Comparison of ENCODE assay signal across 9 mouse cellular contexts in the genomic region with DNA sequence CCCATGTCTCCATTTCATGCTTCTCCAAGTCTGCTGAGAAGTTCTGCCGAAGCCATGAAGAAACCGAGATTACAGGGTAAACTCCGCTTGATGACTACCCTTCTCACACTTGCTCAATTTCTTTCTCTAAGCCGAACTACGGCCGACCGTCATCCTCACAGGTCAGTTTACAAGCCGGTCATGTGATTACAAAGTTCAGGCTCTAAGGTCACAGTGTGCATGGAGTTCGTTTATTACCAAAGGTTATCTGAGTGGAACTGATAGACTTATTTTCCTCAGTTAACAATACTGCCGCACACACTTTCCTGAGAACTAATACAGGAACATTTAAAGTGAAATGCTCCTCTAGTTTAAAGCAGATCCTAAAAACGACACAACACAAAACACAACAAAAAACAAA.
DNase-seq lines count a peak whose midpoint lies in the region; ATAC-seq and TF ChIP-seq lines count a peak whose summit lies in the region.
"Had no signal": no experiment of that assay in that cellular context is flagged by ENCODE, and none has a peak within 500 bp of the region (broad histone marks: within the 10 kb centered on the region; RNA-seq: fewer than 3 reads in every experiment).

No protein-coding gene starts in this region.

- peak overlapping the region; percentile 12; the same call in 1 of the 2 replicates for H3K4me2 ChIP-seq in heart, postnatal 0 days (ENCODE audit: low read depth, low read length)
- H3K4me2 ChIP-seq in liver, postnatal 0 days (ENCODE audit: low read depth, low read length), result peak overlapping the region; percentile 34
- H3K4me2 ChIP-seq: forebrain, embryonic 13.5 days had no signal

- 0 out of 2 replicates have a peak, but pooled peaks cover 3% of the 10 kb centered on the region for H3K4me1 ChIP-seq in heart, postnatal 0 days (ENCODE audit: control insufficient read depth, insufficient read depth)
- H3K4me1 ChIP-seq in brown adipose tissue, adult 24 weeks (ENCODE audit: control insufficient read depth, insufficient read depth, insufficient read length, low read length), result no peaks in the 10 kb centered on the region
- peaks cover 3% of the 10 kb centered on the region; the same call in 1 of the 2 replicates for H3K4me1 ChIP-seq in liver, postnatal 0 days (ENCODE audit: insufficient read depth)

- ATAC-seq in heart, postnatal 0 days (ENCODE audit: insufficient read depth, low read depth), result no peak
- ATAC-seq in liver, postnatal 0 days, result peak; percentile 96
- ATAC-seq: forebrain, embryonic 13.5 days had no signal

- no peak for TF ChIP-seq EP300 in heart, postnatal 0 days (IDR thresholded peaks at IDR 0.05; ENCODE audit: low read depth)
- TF ChIP-seq EP300 in liver, postnatal 0 days (IDR thresholded peaks at IDR 0.05; ENCODE audit: low read depth), result peak; percentile 52; the same call in 1 of the 2 replicates

- H3K4me3 ChIP-seq in heart, postnatal 0 days (ENCODE audit: low read depth, low read length), result no peak overlapping the region
- H3K4me3 ChIP-seq in brown adipose tissue, adult 24 weeks (ENCODE audit: insufficient read depth, low read depth, low read length), result peak overlapping the region; percentile 32
- peak overlapping the region; percentile 36 for H3K4me3 ChIP-seq in liver, postnatal 0 days (ENCODE audit: low read depth, low read length)
- H3K4me3 ChIP-seq: forebrain, embryonic 13.5 days had no signal

- no peak for DNase-seq in heart, postnatal 0 days (ENCODE audit: low spot score)
- no peak for DNase-seq in heart, postnatal 14 days
- peak; percentile 48 to 54 for DNase-seq in kidney, adult 8-10 months
- DNase-seq in liver, postnatal 0 days, result peak; percentile 45
- DNase-seq in right cerebral cortex, postnatal 36 days (ENCODE audit: low spot score in 2 of 2), result no peak
- DNase-seq in spleen, adult 12 weeks (ENCODE audit: low spot score), result no peak

- no peaks in the 10 kb centered on the region for H3K36me3 ChIP-seq in heart, postnatal 0 days (replicated peaks; ENCODE audit: control insufficient read depth, insufficient read depth, low read length)
- no peaks in the 10 kb centered on the region for H3K36me3 ChIP-seq in liver, postnatal 0 days (replicated peaks; ENCODE audit: insufficient read depth, low read length)
- H3K36me3 ChIP-seq: G1E had no signal

- H3K27ac ChIP-seq in heart, postnatal 0 days (ENCODE audit: low read depth), result no peak overlapping the region
- H3K27ac ChIP-seq in brown adipose tissue, adult 24 weeks (replicated peaks; ENCODE audit: low read depth, low read length), result no peak overlapping the region
- peak overlapping the region; percentile 71 for H3K27ac ChIP-seq in liver, postnatal 0 days (ENCODE audit: low read depth)
- H3K27ac ChIP-seq: forebrain, embryonic 13.5 days had no signal

- TF ChIP-seq CTCF in heart, postnatal 0 days (IDR thresholded peaks at IDR 0.05; ENCODE audit: low read depth), result no peak
- TF ChIP-seq CTCF in liver, postnatal 0 days (IDR thresholded peaks at IDR 0.05; ENCODE audit: low read depth), result no peak

- 32% methylated on average over 11 of the region's 11 CpGs for WGBS in heart, postnatal 0 days
- 43% methylated on average over 11 of the region's 11 CpGs for WGBS in liver, postnatal 0 days (ENCODE audit: insufficient replicate concordance)

- no peaks in the 10 kb centered on the region for H3K27me3 ChIP-seq in heart, postnatal 0 days (ENCODE audit: control insufficient read depth, insufficient read depth, low read length)
- H3K27me3 ChIP-seq in liver, postnatal 0 days (ENCODE audit: insufficient read depth, low read length), result no peaks in the 10 kb centered on the region

- H3K9me3 ChIP-seq in heart, postnatal 0 days (replicated peaks; ENCODE audit: control insufficient read depth, low read length), result no peaks in the 10 kb centered on the region
- no peaks in the 10 kb centered on the region for H3K9me3 ChIP-seq in liver, postnatal 0 days (ENCODE audit: low read length)
- H3K9me3 ChIP-seq: forebrain, embryonic 13.5 days; G1E had no signal

- intact Hi-C loops in heart, postnatal 14 days (cut with DNase I), result no loop called here

- no peak overlapping the region for H3K9ac ChIP-seq in heart, postnatal 0 days (replicated peaks; ENCODE audit: low read depth, low read length)
- no peak overlapping the region for H3K9ac ChIP-seq in liver, postnatal 0 days (replicated peaks)
- H3K9ac ChIP-seq: forebrain, embryonic 13.5 days had no signal

Comparison
In these comparisons a context has a peak if more than half of its experiments do, and no peak if none do; other contexts are left out.
1. DNase-seq: peak in kidney, adult 8-10 months (2 of 2) and liver, postnatal 0 days (single experiment); none in heart, postnatal 0 days (single experiment), heart, postnatal 14 days (0 of 2), right cerebral cortex, postnatal 36 days (0 of 2) and spleen, adult 12 weeks (single experiment).